Mouse (Mus musculus): ENCODE results near the gene Plcb4. TPM values are rescaled to one million over a fixed set of nuclear protein-coding genes. Genes with fewer than 3 reads are reported as not detected.
A peak's percentile ranks its signal among the peaks of the same experiment; 100 is the strongest.

The Plcb4 gene
- polyA plus RNA-seq, 1 experiment from 2014 or later, result 7.4 TPM

DNA sequence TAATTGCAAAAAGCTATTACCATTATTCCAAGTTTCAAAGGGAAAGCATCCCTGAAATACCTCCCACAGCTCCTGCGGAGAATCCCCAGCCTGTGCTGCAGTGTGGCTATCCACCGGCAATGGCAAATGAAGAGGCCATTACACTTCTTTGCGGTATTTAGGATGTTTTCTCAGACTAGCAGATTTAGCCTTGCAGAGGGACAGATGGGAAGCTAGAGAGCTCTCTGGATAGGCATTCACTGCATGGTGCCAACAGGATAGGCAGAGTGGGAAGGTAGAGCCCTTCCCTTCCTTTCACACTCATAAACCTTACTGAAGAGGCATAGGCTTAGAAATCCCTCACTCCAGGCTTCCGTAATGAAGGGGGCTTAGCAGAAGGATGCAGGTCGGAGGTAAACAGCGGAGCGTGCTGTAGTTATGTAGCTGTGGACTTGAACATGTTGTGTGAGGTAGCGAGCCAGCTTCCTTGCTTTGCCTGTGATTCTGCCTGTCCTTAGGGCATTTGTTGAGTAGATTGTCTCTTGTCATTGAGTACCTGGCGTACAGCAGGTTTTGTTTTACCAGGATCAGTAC is 144.2 kb downstream of the Plcb4 start:
- Histone ChIP-seq H3K9ac (ENCODE audit: low read depth, low read length) (no peak overlapping the region), H3K36me3 (ENCODE audit: control insufficient read depth, insufficient read depth, low read length) (no peaks in the 10 kb centered on the region), H3K4me3 (ENCODE audit: low read length) (no peak overlapping the region), H3K9me3 (ENCODE audit: control insufficient read depth, low read length) (no peaks in the 10 kb centered on the region), H3K4me2 (ENCODE audit: low read depth, low read length) (no peak overlapping the region), H3K27ac (ENCODE audit: low read length) (no peak overlapping the region), H3K27me3 (replicated peaks; ENCODE audit: control insufficient read depth, insufficient read depth, low read length) (no peaks in the 10 kb centered on the region), H3K4me1 (ENCODE audit: control insufficient read depth, insufficient read depth, low read length) (no peaks in the 10 kb centered on the region)
- 90% methylated on average over 9 of the region's 9 CpGs for WGBS
- no peak for ATAC-seq

GRCm38 (mm10) chr2:135805748-135806685 is 147.2 kb downstream of the Plcb4 start:
- Histone ChIP-seq H3K27me3 (replicated peaks; ENCODE audit: control insufficient read depth, insufficient read depth, low read length) (no peaks in the 10 kb centered on the region), H3K9me3 (ENCODE audit: control insufficient read depth, low read length) (no peaks in the 10 kb centered on the region), H3K4me2 (ENCODE audit: low read depth, low read length) (no peak overlapping the region), H3K4me1 (ENCODE audit: control insufficient read depth, insufficient read depth, low read length) (no peaks in the 10 kb centered on the region), H3K27ac (ENCODE audit: low read length) (no peak overlapping the region), H3K9ac (ENCODE audit: low read depth, low read length) (no peak overlapping the region), H3K4me3 (ENCODE audit: low read length) (no peak overlapping the region), H3K36me3 (ENCODE audit: control insufficient read depth, insufficient read depth, low read length) (no peaks in the 10 kb centered on the region)
- 75% methylated on average over 15 of the region's 15 CpGs for WGBS
- no peak for ATAC-seq

DNA sequence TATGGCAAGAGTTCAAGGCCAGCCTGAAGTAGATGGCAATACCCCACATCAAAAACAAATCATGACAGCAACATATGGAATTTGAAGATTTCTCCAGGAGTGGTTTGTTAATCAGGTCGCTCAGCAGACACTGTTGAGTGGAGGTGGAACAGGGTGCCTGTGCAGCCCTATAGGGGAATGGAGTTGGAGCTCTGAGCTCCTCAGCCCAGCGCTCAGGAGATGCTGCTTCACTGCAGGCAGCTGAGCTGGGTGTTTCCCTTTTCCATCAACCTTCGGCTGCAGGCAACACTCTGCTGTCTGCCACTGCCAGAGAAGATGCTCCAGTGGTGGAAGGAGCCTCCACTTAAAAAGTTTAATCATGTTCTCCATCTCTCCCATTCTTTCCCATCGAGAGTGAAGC is 149.5 kb downstream of the Plcb4 start:
- H3K4me3 ChIP-seq (ENCODE audit: low read length), result no peak overlapping the region
- H3K9ac ChIP-seq (ENCODE audit: low read depth, low read length), result no peak overlapping the region
- no peaks in the 10 kb centered on the region for H3K4me1 ChIP-seq (ENCODE audit: control insufficient read depth, insufficient read depth, low read length)
- no peaks in the 10 kb centered on the region for H3K27me3 ChIP-seq (replicated peaks; ENCODE audit: control insufficient read depth, insufficient read depth, low read length)
- no peak overlapping the region for H3K4me2 ChIP-seq (ENCODE audit: low read depth, low read length)
- H3K9me3 ChIP-seq (ENCODE audit: control insufficient read depth, low read length), result no peaks in the 10 kb centered on the region
- no peaks in the 10 kb centered on the region for H3K36me3 ChIP-seq (ENCODE audit: control insufficient read depth, insufficient read depth, low read length)
- H3K27ac ChIP-seq (ENCODE audit: low read length), result no peak overlapping the region
- ATAC-seq, result no peak
- WGBS, result 77% methylated on average over 4 of the region's 4 CpGs

- no peak overlapping the region for H3K4me3 ChIP-seq (ENCODE audit: low read length)
- H3K9ac ChIP-seq (ENCODE audit: low read depth, low read length), result no peak overlapping the region
- 62% methylated on average over 6 of the region's 6 CpGs for WGBS
- H3K27ac ChIP-seq (ENCODE audit: low read length), result no peak overlapping the region
- H3K27me3 ChIP-seq (replicated peaks; ENCODE audit: control insufficient read depth, insufficient read depth, low read length), result no peaks in the 10 kb centered on the region
- H3K4me1 ChIP-seq (ENCODE audit: control insufficient read depth, insufficient read depth, low read length), result no peaks in the 10 kb centered on the region
- no peaks in the 10 kb centered on the region for H3K36me3 ChIP-seq (ENCODE audit: control insufficient read depth, insufficient read depth, low read length)
- ATAC-seq, result no peak
- no peaks in the 10 kb centered on the region for H3K9me3 ChIP-seq (ENCODE audit: control insufficient read depth, low read length)
- H3K4me2 ChIP-seq (ENCODE audit: low read depth, low read length), result no peak overlapping the region
Measured at GRCm38 (mm10) chr2:135810841-135811240, 152.0 kb downstream of the Plcb4 start.

GRCm38 (mm10) chr2:135811453-135812101 is 152.8 kb downstream of the Plcb4 start:
- ATAC-seq, result peak; percentile 38; the same call in 1 of the 2 replicates
- Histone ChIP-seq H3K4me2 (ENCODE audit: low read depth, low read length) (no peak overlapping the region), H3K27me3 (replicated peaks; ENCODE audit: control insufficient read depth, insufficient read depth, low read length) (no peaks in the 10 kb centered on the region), H3K4me3 (ENCODE audit: low read length) (no peak overlapping the region), H3K9me3 (ENCODE audit: control insufficient read depth, low read length) (no peaks in the 10 kb centered on the region), H3K36me3 (ENCODE audit: control insufficient read depth, insufficient read depth, low read length) (no peaks in the 10 kb centered on the region), H3K27ac (ENCODE audit: low read length) (no peak overlapping the region; the same call in 1 of the 2 replicates), H3K4me1 (ENCODE audit: control insufficient read depth, insufficient read depth, low read length) (no peaks in the 10 kb centered on the region), H3K9ac (ENCODE audit: low read depth, low read length) (no peak overlapping the region)
- 58% methylated on average over 5 of the region's 5 CpGs for WGBS

DNA sequence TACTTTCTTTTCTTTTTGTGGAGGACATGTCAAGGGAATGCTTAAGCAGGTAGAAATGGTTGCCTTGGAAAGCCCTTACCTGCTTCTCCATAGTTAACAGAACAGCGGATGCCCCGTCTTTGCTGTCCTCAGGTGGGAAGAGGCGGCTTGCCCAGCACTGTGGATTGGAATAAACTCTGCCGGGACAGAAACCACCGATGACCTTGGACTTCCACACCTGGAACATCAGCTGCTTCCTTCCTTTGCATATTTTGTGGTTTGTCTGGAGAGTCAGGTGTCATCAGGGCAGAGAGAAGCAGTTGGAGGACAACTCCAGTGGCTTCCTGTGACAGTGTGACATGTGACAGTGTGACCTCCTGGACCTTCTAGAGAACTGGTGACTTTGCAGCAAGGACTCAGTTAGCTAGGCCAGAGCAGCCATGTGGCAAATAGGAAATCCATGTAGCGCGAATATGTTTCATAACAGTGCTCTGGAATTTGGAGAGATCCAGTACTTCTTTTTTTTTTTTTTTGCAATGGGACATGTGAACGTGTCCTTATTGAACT is 154.0 kb downstream of the Plcb4 start:
- Histone ChIP-seq H3K27ac (ENCODE audit: low read length) (no peak overlapping the region), H3K4me3 (ENCODE audit: low read length) (no peak overlapping the region), H3K4me2 (ENCODE audit: low read depth, low read length) (no peak overlapping the region), H3K9ac (ENCODE audit: low read depth, low read length) (no peak overlapping the region), H3K36me3 (ENCODE audit: control insufficient read depth, insufficient read depth, low read length) (no peaks in the 10 kb centered on the region), H3K9me3 (ENCODE audit: control insufficient read depth, low read length) (no peaks in the 10 kb centered on the region), H3K27me3 (replicated peaks; ENCODE audit: control insufficient read depth, insufficient read depth, low read length) (no peaks in the 10 kb centered on the region), H3K4me1 (ENCODE audit: control insufficient read depth, insufficient read depth, low read length) (no peaks in the 10 kb centered on the region)
- ATAC-seq, result no peak
- WGBS, result 90% methylated on average over 8 of the region's 8 CpGs

GRCm38 (mm10) chr2:135820691-135821090 is 161.9 kb downstream of the Plcb4 start:
- Histone ChIP-seq H3K27me3 (replicated peaks; ENCODE audit: control insufficient read depth, insufficient read depth, low read length) (no peaks in the 10 kb centered on the region), H3K9me3 (ENCODE audit: control insufficient read depth, low read length) (no peaks in the 10 kb centered on the region), H3K36me3 (ENCODE audit: control insufficient read depth, insufficient read depth, low read length) (no peaks in the 10 kb centered on the region), H3K27ac (ENCODE audit: low read length) (no peak overlapping the region), H3K9ac (ENCODE audit: low read depth, low read length) (no peak overlapping the region), H3K4me2 (ENCODE audit: low read depth, low read length) (no peak overlapping the region), H3K4me1 (ENCODE audit: control insufficient read depth, insufficient read depth, low read length) (peaks cover 4% of the 10 kb centered on the region; the same call in 1 of the 2 replicates), H3K4me3 (ENCODE audit: low read length) (no peak overlapping the region)
- WGBS, result 35% methylated on average over 2 of the region's 2 CpGs
- ATAC-seq, result no peak

DNA sequence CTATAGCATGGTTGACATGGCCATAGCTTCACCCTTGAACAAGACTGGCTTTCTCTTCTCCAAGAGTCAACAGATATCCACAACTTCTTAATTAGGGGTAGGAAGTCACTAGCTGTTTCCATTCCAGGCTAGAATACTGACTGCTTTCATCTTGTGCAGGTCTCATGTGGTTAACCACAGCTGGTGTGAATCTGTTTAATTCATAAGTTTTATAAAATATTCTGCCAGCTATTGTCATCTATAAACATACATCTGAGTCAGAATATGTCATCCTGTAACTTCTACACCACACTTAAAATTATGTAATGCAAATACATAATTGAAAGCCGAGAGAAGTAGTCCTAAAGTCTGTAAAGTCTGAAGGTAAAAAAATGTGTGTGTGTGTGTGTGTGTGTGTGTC is 164.9 kb downstream of the Plcb4 start:
- Histone ChIP-seq H3K9ac (ENCODE audit: low read depth, low read length) (no peak overlapping the region), H3K4me1 (ENCODE audit: control insufficient read depth, insufficient read depth, low read length) (peaks cover 4% of the 10 kb centered on the region; the same call in 1 of the 2 replicates), H3K4me3 (ENCODE audit: low read length) (no peak overlapping the region), H3K9me3 (ENCODE audit: control insufficient read depth, low read length) (no peaks in the 10 kb centered on the region), H3K36me3 (ENCODE audit: control insufficient read depth, insufficient read depth, low read length) (no peaks in the 10 kb centered on the region), H3K27ac (ENCODE audit: low read length) (no peak overlapping the region), H3K4me2 (ENCODE audit: low read depth, low read length) (no peak overlapping the region), H3K27me3 (replicated peaks; ENCODE audit: control insufficient read depth, insufficient read depth, low read length) (no peaks in the 10 kb centered on the region)
- WGBS, result 88% methylated on average over 1 of the region's 1 CpGs
- ATAC-seq, result no peak

- 88% methylated on average over 1 of the region's 1 CpGs for WGBS
- Histone ChIP-seq H3K9ac (ENCODE audit: low read depth, low read length) (no peak overlapping the region), H3K4me2 (ENCODE audit: low read depth, low read length) (no peak overlapping the region), H3K27ac (ENCODE audit: low read length) (no peak overlapping the region), H3K27me3 (replicated peaks; ENCODE audit: control insufficient read depth, insufficient read depth, low read length) (no peaks in the 10 kb centered on the region), H3K9me3 (ENCODE audit: control insufficient read depth, low read length) (no peaks in the 10 kb centered on the region), H3K4me1 (ENCODE audit: control insufficient read depth, insufficient read depth, low read length) (peaks cover 4% of the 10 kb centered on the region; the same call in 1 of the 2 replicates), H3K4me3 (ENCODE audit: low read length) (no peak overlapping the region), H3K36me3 (ENCODE audit: control insufficient read depth, insufficient read depth, low read length) (no peaks in the 10 kb centered on the region)
- ATAC-seq, result no peak
Measured at GRCm38 (mm10) chr2:135824757-135825156, 165.9 kb downstream of the Plcb4 start.
